Mouse (Mus musculus) hindbrain, embryonic 11.5 days (tissue): Measurements from ENCODE around the gene Rnf24. TPM values are rescaled to one million over a fixed set of nuclear protein-coding genes. Genes with fewer than 3 reads are reported as not detected.

Source experiments
- ATAC-seq: fragments of 200-750 bp; cut with Nextera tagmentation; 2 replicates; pipeline ENCODE4 v1.8.0; 2017; ENCODE audit warnings: mild to moderate bottlenecking, moderate TSS enrichment, moderate library complexity; ENCODE audit not compliant: low FRiP score
- DNase-seq: peaks from one replicate; pipeline ENCODE4 v3.0.0-alpha.2; 2015; ENCODE audit warnings: low spot score
- H3K27ac ChIP-seq: fragments of 300-500 bp; sonication (generic); 2 replicates; pipeline ENCODE4 v1.5.1; 2014; ENCODE audit warnings: mild to moderate bottlenecking, low read depth, low read length
- H3K27me3 ChIP-seq: fragments of 300-500 bp; sonication (generic); 2 replicates; pipeline ENCODE4 v1.6.1; 2014; ENCODE audit warnings: mild to moderate bottlenecking, low read length, moderate library complexity, mixed read lengths; ENCODE audit not compliant: control insufficient read depth, insufficient read depth
- H3K36me3 ChIP-seq: fragments of 300-500 bp; sonication (generic); 2 replicates; pipeline ENCODE4 v1.6.1; 2014; ENCODE audit warnings: mild to moderate bottlenecking, low read length, moderate library complexity, mixed read lengths; ENCODE audit not compliant: control insufficient read depth, insufficient read depth
- H3K4me1 ChIP-seq: fragments of 300-500 bp; sonication (generic); replicated peaks from 2 replicates; pipeline ENCODE4 v1.6.1; 2014; ENCODE audit warnings: low read length, mixed read lengths; ENCODE audit not compliant: control insufficient read depth, insufficient read depth
- H3K4me2 ChIP-seq: fragments of 300-500 bp; sonication (generic); replicated peaks from 2 replicates; pipeline ENCODE4 v1.6.1; 2014; ENCODE audit warnings: mild to moderate bottlenecking, low read depth, low read length
- H3K4me3 ChIP-seq: fragments of 300-500 bp; sonication (generic); 2 replicates; pipeline ENCODE4 v1.5.1; 2014; ENCODE audit warnings: low read depth, low read length
- H3K9ac ChIP-seq: fragments of 300-500 bp; sonication (generic); 2 replicates; pipeline ENCODE4 v1.6.1; 2014; ENCODE audit warnings: low read depth, low read length
- H3K9me3 ChIP-seq: fragments of 300-500 bp; sonication (generic); 2 replicates; pipeline ENCODE4 v1.6.1; 2016; ENCODE audit warnings: low read length; ENCODE audit not compliant: control insufficient read depth
- WGBS: fragments of 180-500 bp; shearing (Covaris S2); extraction: QIAGEN DNeasy Blood & Tissue Kit; methylation state at CpG from one replicate; pipeline ENCODE4 v1.1.7; 2014; 5-methylcytosine and 5-hydroxymethylcytosine counted together
- polyA plus RNA-seq: library from polyadenylated mRNA; unstranded; fragments of >200 nt; fragmentation: Nextera tagmentation; extraction: Ambion mirVana; gene quantifications from 2 replicates; pipeline ENCODE4 v1.2.1, GENCODE M21; 2014

The Rnf24 gene
- polyA plus RNA-seq, 1 experiment from 2014 or later, result 13.6 TPM

- ATAC-seq (no peak), DNase-seq (no peak)
- 79% methylated on average over 6 of the region's 6 CpGs for WGBS
- no peak overlapping the region for H3K27ac ChIP-seq
- H3K4me3 ChIP-seq, result no peak overlapping the region
- H3K27me3 ChIP-seq, result no peaks in the 10 kb centered on the region
- H3K4me1 ChIP-seq, result no peaks in the 10 kb centered on the region
- no peaks in the 10 kb centered on the region for H3K36me3 ChIP-seq
- H3K9ac ChIP-seq, result no peak overlapping the region
- no peaks in the 10 kb centered on the region for H3K9me3 ChIP-seq
- H3K4me2 ChIP-seq, result no peak overlapping the region
Measured at GRCm38 (mm10) chr2:131377055-131377454, 24.4 kb upstream of the Rnf24 start.

- H3K4me3 ChIP-seq, result no peak overlapping the region
- H3K4me1 ChIP-seq, result no peaks in the 10 kb centered on the region
- H3K27ac ChIP-seq, result no peak overlapping the region
- ATAC-seq (no peak), DNase-seq (no peak)
- H3K4me2 ChIP-seq, result no peak overlapping the region
- 88% methylated on average over 6 of the region's 6 CpGs for WGBS
- no peaks in the 10 kb centered on the region for H3K36me3 ChIP-seq
- H3K9ac ChIP-seq, result no peak overlapping the region
- H3K9me3 ChIP-seq, result no peaks in the 10 kb centered on the region
- no peaks in the 10 kb centered on the region for H3K27me3 ChIP-seq
Measured at GRCm38 (mm10) chr2:131373656-131374055, 21.0 kb upstream of the Rnf24 start.

GRCm38 (mm10) chr2:131372276-131372877 is 19.7 kb upstream of the Rnf24 start:
- Histone ChIP-seq H3K27ac (no peak overlapping the region), H3K9ac (no peak overlapping the region), H3K36me3 (no peaks in the 10 kb centered on the region), H3K4me2 (no peak overlapping the region), H3K9me3 (no peaks in the 10 kb centered on the region), H3K4me1 (no peaks in the 10 kb centered on the region), H3K27me3 (no peaks in the 10 kb centered on the region), H3K4me3 (no peak overlapping the region)
- ATAC-seq (no peak), DNase-seq (no peak)
- 86% methylated on average over 7 of the region's 7 CpGs for WGBS

GRCm38 (mm10) chr2:131371811-131372210 is 19.1 kb upstream of the Rnf24 start:
- ATAC-seq (no peak), DNase-seq (no peak)
- H3K4me3 ChIP-seq, result no peak overlapping the region
- H3K4me2 ChIP-seq, result no peak overlapping the region
- H3K9ac ChIP-seq, result no peak overlapping the region
- H3K36me3 ChIP-seq, result no peaks in the 10 kb centered on the region
- 94% methylated on average over 4 of the region's 4 CpGs for WGBS
- no peaks in the 10 kb centered on the region for H3K27me3 ChIP-seq
- H3K27ac ChIP-seq, result no peak overlapping the region
- no peaks in the 10 kb centered on the region for H3K9me3 ChIP-seq
- H3K4me1 ChIP-seq, result no peaks in the 10 kb centered on the region

- Histone ChIP-seq H3K9ac (no peak overlapping the region), H3K27me3 (no peaks in the 10 kb centered on the region), H3K4me2 (no peak overlapping the region), H3K27ac (no peak overlapping the region), H3K4me1 (no peaks in the 10 kb centered on the region), H3K36me3 (no peaks in the 10 kb centered on the region), H3K9me3 (no peaks in the 10 kb centered on the region), H3K4me3 (no peak overlapping the region)
- ATAC-seq (no peak), DNase-seq (no peak)
- 82% methylated on average over 3 of the region's 3 CpGs for WGBS
Measured at GRCm38 (mm10) chr2:131370828-131371227, 18.1 kb upstream of the Rnf24 start.

GRCm38 (mm10) chr2:131364689-131365088 is 12.0 kb upstream of the Rnf24 start:
- ATAC-seq, result no peak
- 80% methylated on average over 6 of the region's 6 CpGs for WGBS
- no peak for DNase-seq

GRCm38 (mm10) chr2:131358481-131358880 is 5.8 kb upstream of the Rnf24 start:
- DNase-seq (no peak), ATAC-seq (no peak)
- Histone ChIP-seq H3K9ac (no peak overlapping the region), H3K4me3 (no peak overlapping the region), H3K4me1 (no peaks in the 10 kb centered on the region), H3K9me3 (no peaks in the 10 kb centered on the region), H3K4me2 (no peak overlapping the region), H3K27me3 (no peaks in the 10 kb centered on the region), H3K27ac (no peak overlapping the region), H3K36me3 (no peaks in the 10 kb centered on the region)

More at GRCm38 (mm10) chr2:131364689-131365088, 12.0 kb upstream of the Rnf24 start:
- no peaks in the 10 kb centered on the region for H3K9me3 ChIP-seq
- H3K27ac ChIP-seq, result no peak overlapping the region
- H3K36me3 ChIP-seq, result no peaks in the 10 kb centered on the region
- no peak overlapping the region for H3K9ac ChIP-seq
- H3K4me2 ChIP-seq, result no peak overlapping the region
- H3K27me3 ChIP-seq, result no peaks in the 10 kb centered on the region
- H3K4me3 ChIP-seq, result no peak overlapping the region
- no peaks in the 10 kb centered on the region for H3K4me1 ChIP-seq

GRCm38 (mm10) chr2:131354049-131354448 is 1.4 kb upstream of the Rnf24 start:
- no peak for DNase-seq
- no peak overlapping the region for H3K27ac ChIP-seq
- H3K4me3 ChIP-seq, result no peak overlapping the region
- 66% methylated on average over 6 of the region's 6 CpGs for WGBS
- H3K27me3 ChIP-seq, result no peaks in the 10 kb centered on the region
- no peak overlapping the region for H3K9ac ChIP-seq
- H3K4me2 ChIP-seq, result no peak overlapping the region
- no peaks in the 10 kb centered on the region for H3K4me1 ChIP-seq
- H3K36me3 ChIP-seq, result no peaks in the 10 kb centered on the region
- ATAC-seq, result no peak
- no peaks in the 10 kb centered on the region for H3K9me3 ChIP-seq

GRCm38 (mm10) chr2:131353564-131353915 is 848 bp upstream of the Rnf24 start:
- Histone ChIP-seq H3K9me3 (no peaks in the 10 kb centered on the region), H3K36me3 (no peaks in the 10 kb centered on the region), H3K27ac (no peak overlapping the region), H3K4me2 (peak overlapping the region; percentile 63), H3K4me1 (no peaks in the 10 kb centered on the region), H3K9ac (peak overlapping the region; percentile 96), H3K4me3 (peak overlapping the region; percentile 95), H3K27me3 (no peaks in the 10 kb centered on the region)
- ATAC-seq (no peak), DNase-seq (no peak)
- WGBS, result 10% methylated on average over 3 of the region's 3 CpGs
